Mouse (Mus musculus) right cerebral cortex, postnatal 36 days (tissue): Measurements from ENCODE around the gene Pard3.

Experiments used
- DNase-seq, 2 experiments: peaks; one replicate each; pipeline ENCODE4 v3.0.0; 2022; ENCODE audit warnings: low spot score in 2 of 2, mixed read lengths in 1 of 2

Pard3 gene

DNA sequence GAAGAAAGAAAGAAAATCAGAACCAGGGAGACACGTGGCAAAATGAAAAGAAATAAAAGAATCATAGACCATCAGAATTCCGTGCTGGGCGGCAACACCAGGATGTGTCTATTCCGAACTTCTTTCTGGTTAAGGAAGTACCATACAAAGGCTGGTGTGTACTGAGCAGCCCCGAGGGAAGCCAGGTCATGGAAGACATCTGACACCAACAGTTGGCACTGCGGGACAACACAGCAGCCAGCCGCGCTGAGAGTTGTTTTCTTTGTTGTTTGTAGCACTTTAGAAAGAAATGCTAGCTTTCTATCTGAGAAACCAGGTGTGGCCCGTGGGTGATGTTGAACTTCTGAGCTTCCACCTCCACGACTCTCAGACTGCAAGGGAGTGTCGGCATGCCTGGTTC lies 274.5 kb downstream of the Pard3 start:
- DNase-seq: no peak

DNA sequence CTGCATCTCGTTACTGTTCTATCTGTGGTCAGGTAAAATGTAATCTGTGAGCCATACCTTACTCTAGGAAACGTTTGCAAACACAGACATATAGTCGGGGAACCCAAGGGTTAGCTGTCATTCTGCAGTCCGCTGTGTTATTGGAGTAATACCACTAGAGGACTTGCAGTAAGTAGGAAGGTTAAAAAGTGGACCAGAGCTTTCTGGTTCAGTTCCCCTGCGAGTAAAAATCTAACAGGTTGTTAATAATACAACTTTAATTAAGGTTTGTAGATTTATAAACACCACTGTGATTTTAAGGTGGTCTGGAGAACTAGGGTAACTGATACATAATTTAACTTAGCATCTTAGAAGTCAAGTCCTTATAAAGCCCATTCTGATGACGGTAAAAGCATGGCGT lies 277.4 kb downstream of the Pard3 start:
- DNase-seq: no peak

GRCm38 (mm10) chr8:127343115-127343514 lies 279.4 kb downstream of the Pard3 start:
- no peak for DNase-seq

- no peak for DNase-seq
Observed at GRCm38 (mm10) chr8:127344421-127344820, 280.7 kb downstream of the Pard3 start.

DNA sequence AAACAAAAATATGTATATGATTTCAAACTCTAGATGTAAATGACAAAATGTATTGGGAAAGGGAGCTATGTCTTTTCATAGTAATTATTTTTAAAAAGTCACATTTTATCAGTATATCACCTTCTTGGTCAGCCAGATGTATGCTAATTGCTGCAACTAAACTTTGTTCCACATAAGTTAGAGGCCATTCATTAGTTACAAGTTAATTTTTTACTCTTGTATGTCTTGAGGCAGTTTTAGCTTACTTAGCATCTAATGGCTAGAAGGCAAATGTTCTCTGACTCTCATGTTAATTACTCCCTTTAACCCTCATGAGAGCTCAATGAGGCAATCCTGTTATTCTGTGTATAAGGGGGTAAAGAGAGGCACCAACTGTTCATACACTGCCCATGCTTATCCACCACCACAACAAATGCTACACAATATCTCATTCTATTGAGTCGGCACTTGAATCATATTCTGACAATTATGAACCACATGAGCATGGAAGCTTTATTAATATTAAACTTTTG lies 282.3 kb downstream of the Pard3 start:
- no peak for DNase-seq

GRCm38 (mm10) chr8:127347890-127348495 lies 284.3 kb downstream of the Pard3 start:
- no peak for DNase-seq

DNA sequence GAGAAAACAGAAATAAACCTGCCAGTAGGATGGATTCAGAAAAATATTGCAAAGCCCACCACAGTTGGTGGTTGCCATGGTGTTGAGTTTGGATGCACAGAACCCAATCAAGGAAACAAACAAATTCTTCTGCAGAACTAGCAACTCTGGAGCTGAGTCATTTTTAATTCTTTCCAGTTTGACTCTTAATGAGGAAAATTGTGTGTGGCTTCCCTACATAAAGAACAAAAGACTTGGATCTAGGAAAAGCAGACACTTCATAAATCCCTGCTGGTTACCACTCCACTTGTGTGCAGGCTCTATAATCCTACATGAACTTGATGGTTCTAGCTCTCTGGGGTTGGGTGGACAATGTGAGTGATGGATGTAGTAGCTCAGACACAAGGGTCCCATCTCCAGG lies 298.1 kb downstream of the Pard3 start:
- no peak for DNase-seq

DNA sequence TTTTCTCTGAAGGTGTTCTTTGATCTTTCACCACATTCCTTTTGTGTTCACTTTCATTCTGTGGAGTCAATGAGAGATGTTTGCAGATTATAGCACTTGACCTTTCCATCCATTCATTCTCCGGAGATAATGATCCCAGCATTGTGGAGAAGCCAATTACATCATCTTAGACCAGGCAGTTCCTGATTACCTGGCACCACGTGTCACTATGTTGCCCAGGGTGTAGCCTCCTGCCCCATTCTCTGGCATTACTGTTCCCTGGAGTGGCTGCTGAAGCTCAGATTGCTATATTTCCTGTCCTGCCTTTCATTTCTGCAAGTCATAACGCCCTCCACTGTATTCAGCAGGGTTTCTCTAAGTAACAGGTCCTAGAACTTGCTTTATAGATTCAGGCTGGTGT lies 304.7 kb downstream of the Pard3 start:
- DNase-seq: no peak

- no peak for DNase-seq
Observed at GRCm38 (mm10) chr8:127371326-127371949, 307.7 kb downstream of the Pard3 start.

GRCm38 (mm10) chr8:127377775-127378174 lies 314.1 kb downstream of the Pard3 start:
- DNase-seq: no peak

GRCm38 (mm10) chr8:127378994-127379858 lies 315.5 kb downstream of the Pard3 start:
- DNase-seq: no peak

GRCm38 (mm10) chr8:127381259-127381658 lies 317.6 kb downstream of the Pard3 start:
- DNase-seq: no peak

GRCm38 (mm10) chr8:127392700-127393099 lies 329.0 kb downstream of the Pard3 start:
- DNase-seq: no peak

- no peak for DNase-seq
Observed at GRCm38 (mm10) chr8:127395488-127395887, 331.8 kb downstream of the Pard3 start.

DNA sequence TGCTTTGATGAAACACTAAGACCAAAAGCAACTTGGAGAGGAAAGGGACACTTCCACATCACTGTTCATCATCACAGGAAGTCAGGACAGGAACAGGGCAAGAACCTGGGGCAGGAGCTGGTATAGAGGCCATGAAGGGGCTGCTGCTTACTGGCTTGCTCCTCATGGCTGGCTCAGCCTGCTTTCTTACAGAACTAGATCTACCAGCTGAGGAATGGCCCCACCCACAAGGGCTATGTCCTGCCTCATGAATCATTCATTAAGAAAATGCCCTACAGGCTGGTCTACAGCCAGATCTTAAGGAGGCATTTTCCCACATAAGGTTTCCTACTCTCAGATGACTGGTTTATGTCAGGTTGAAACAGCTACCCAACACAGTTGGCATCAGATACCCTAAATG lies 342.1 kb downstream of the Pard3 start:
- no peak for DNase-seq

- DNase-seq: no peak
Observed at GRCm38 (mm10) chr8:127410606-127411005, 346.9 kb downstream of the Pard3 start.

GRCm38 (mm10) chr8:127411190-127411848 lies 347.6 kb downstream of the Pard3 start:
- no peak for DNase-seq

DNA sequence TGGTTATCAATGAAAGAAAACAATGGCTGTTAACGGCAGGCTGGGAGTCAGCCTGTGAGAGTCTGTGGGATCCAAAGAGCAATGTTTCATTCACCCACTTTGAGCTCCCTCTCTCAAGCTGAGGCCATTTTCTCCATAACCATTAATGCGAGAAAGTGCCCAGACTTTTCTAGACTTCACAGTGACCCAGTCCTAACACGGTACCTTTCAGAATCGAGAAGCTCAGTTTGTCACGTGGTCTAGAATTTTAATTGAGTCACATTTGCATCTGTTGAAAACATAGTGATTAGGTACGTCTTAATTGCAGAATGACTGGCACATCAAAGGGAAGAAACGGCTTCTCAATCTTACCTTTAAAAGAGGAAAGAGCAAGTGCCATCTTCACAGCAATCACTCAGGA lies 359.3 kb downstream of the Pard3 start:
- no peak for DNase-seq

GRCm38 (mm10) chr8:127424211-127424916 lies 360.7 kb downstream of the Pard3 start:
- DNase-seq: no peak

GRCm38 (mm10) chr8:127426857-127427256 lies 363.2 kb downstream of the Pard3 start:
- DNase-seq: peak in 1 of 2 experiments; percentile 11

GRCm38 (mm10) chr8:127428004-127428403 lies 364.3 kb downstream of the Pard3 start:
- DNase-seq: no peak
